Mouse (Mus musculus) central nervous system, embryonic 11.5 days (tissue): ENCODE data around the gene B4galt5. TPM values are rescaled to one million over a fixed set of nuclear protein-coding genes. Genes with fewer than 3 reads are reported as not detected.

Experiments
- polyA plus RNA-seq: library from polyadenylated mRNA; depleted of rRNA; stranded (reverse); fragments of >200 nt; gene quantifications from 2 replicates; pipeline ENCODE4 v1.2.3, GENCODE M21; 2012; rRNA removed

B4galt5 gene
- polyA plus RNA-seq = 28.6 and 37.5 TPM in 2 replicates

GRCm38 (mm10) chr2:167348376-167349282 is at the start of gene B4galt5:
Gene B4galt5, minus strand, starts transcription at chr2:167349183.

Other genes starting within 250 kb of the B4galt5 start
- gene Kcnb1, start 159.0 kb downstream of the B4galt5 start, polyA plus RNA-seq = 1.9 and 2.1 TPM in 2 replicates
- gene Ptgis, start 108.6 kb downstream of the B4galt5 start, polyA plus RNA-seq = 6.7 and 13.8 TPM in 2 replicates
- gene Slc9a8, start 72.5 kb upstream of the B4galt5 start, polyA plus RNA-seq = 22.8 and 41.0 TPM in 2 replicates
- gene Rnf114, start 143.5 kb upstream of the B4galt5 start, polyA plus RNA-seq = 74.8 and 110 TPM in 2 replicates
- gene Spata2, start 143.7 kb upstream of the B4galt5 start, polyA plus RNA-seq = 22.9 and 26.1 TPM in 2 replicates
- gene Snai1, start 189.0 kb upstream of the B4galt5 start, polyA plus RNA-seq = 14.7 and 46.6 TPM in 2 replicates